ENCODE assay signal across 8 mouse cellular contexts in genomic region chrX:74428826-74429276, GRCm38 (mm10). TPM values are rescaled to one million over a fixed set of nuclear protein-coding genes. Genes with fewer than 3 reads are reported as not detected.
DNase-seq lines count a peak whose midpoint lies in the region; ATAC-seq and TF ChIP-seq lines count a peak whose summit lies in the region.

G6pdx (minus strand) TSS chrX:74429194.

- DNase-seq in G1E (ENCODE audit: low spot score): peak; percentile 70
- DNase-seq in cerebellum, adult 18-20 months: peak; percentile 87 to 88
- peak; percentile 91 for DNase-seq in forebrain, postnatal 0 days
- peak; percentile 87 for DNase-seq in heart, postnatal 4 days
- peak; percentile 80 for DNase-seq in layer of hippocampus, adult 8-10 months (ENCODE audit: low spot score in 2 of 2)
- DNase-seq in ovary, adult 18-20 months (ENCODE audit: low spot score): peak; percentile 83
- DNase-seq in thymus, postnatal 0 days (ENCODE audit: low spot score): peak; percentile 89

- H3K27ac ChIP-seq in forebrain, postnatal 0 days (ENCODE audit: low read depth, low read length): peak within 1 kb of the TSS; percentile 82
- peak within 1 kb of the TSS; percentile 94 for H3K27ac ChIP-seq in lung, embryonic 15.5 days

- no peaks in the 10 kb centered on the region for H3K9me3 ChIP-seq in G1E (replicated peaks)
- no peaks in the 10 kb centered on the region for H3K9me3 ChIP-seq in forebrain, postnatal 0 days (ENCODE audit: low read length)
- H3K9me3 ChIP-seq in lung, embryonic 15.5 days: no peaks in the 10 kb centered on the region

- peaks cover 57% of the 10 kb centered on the region for H3K36me3 ChIP-seq in G1E (replicated peaks)
- no peaks in the 10 kb centered on the region; the same call in 1 of the 2 replicates for H3K36me3 ChIP-seq in forebrain, postnatal 0 days (ENCODE audit: insufficient read depth)
- 0 out of 2 replicates have a peak, but pooled peaks cover 3% of the 10 kb centered on the region for H3K36me3 ChIP-seq in lung, embryonic 15.5 days

- 32% methylated on average over 25 of the region's 25 CpGs for WGBS in forebrain, postnatal 0 days
- WGBS in lung, embryonic 15.5 days: 19% methylated on average over 25 of the region's 25 CpGs

- H3K4me1 ChIP-seq in G1E (ENCODE audit: insufficient read depth, low read depth, low read length): peaks cover 45% of the 10 kb centered on the region
- H3K4me1 ChIP-seq in forebrain, postnatal 0 days (ENCODE audit: insufficient read depth): no peaks in the 10 kb centered on the region
- no peaks in the 10 kb centered on the region for H3K4me1 ChIP-seq in lung, embryonic 15.5 days

- no peaks in the 10 kb centered on the region for H3K27me3 ChIP-seq in G1E (ENCODE audit: insufficient read depth, low read length)
- H3K27me3 ChIP-seq in forebrain, postnatal 0 days (ENCODE audit: insufficient read depth, low read length): no peaks in the 10 kb centered on the region
- no peaks in the 10 kb centered on the region for H3K27me3 ChIP-seq in lung, embryonic 15.5 days

- ATAC-seq in G1E (ENCODE audit: extremely low read depth, insufficient number of reproducible peaks, low FRiP score, poor library complexity, severe bottlenecking): peak; percentile 73
- ATAC-seq in forebrain, postnatal 0 days: peak; percentile 85
- ATAC-seq in lung, embryonic 15.5 days (ENCODE audit: borderline replicate concordance, extremely low read depth, low FRiP score, low TSS enrichment): peak; percentile 85

- peak within 1 kb of the TSS; percentile 74 for H3K4me3 ChIP-seq in G1E (ENCODE audit: low read depth, low read length)
- H3K4me3 ChIP-seq in forebrain, postnatal 0 days (ENCODE audit: low read depth, low read length): peak within 1 kb of the TSS; percentile 52
- peak within 1 kb of the TSS; percentile 60 for H3K4me3 ChIP-seq in lung, embryonic 15.5 days

- H3K9ac ChIP-seq in forebrain, postnatal 0 days: peak within 1 kb of the TSS; percentile 60
- H3K9ac ChIP-seq in lung, embryonic 15.5 days: peak within 1 kb of the TSS; percentile 53

- no peak for TF ChIP-seq CTCF in G1E (IDR thresholded peaks at IDR 0.05; ENCODE audit: low read depth, low read length)
- peak; percentile 33 for TF ChIP-seq CTCF in forebrain, postnatal 0 days (IDR thresholded peaks at IDR 0.05; ENCODE audit: low read depth)

- peak within 1 kb of the TSS; percentile 53 for H3K4me2 ChIP-seq in forebrain, postnatal 0 days (ENCODE audit: low read depth)
- peak within 1 kb of the TSS; percentile 66 for H3K4me2 ChIP-seq in lung, embryonic 15.5 days

RNA-seq across cellular contexts. Expression of gene G6pdx, which starts in this region (rescaled TPM):
- total RNA-seq in G1E (2014; fragmentation: Nextera tagmentation): 61.5 and 65.0 TPM in 2 replicates
- 40.2 and 40.7 TPM in 2 replicates for total RNA-seq in G1E (2017)
- polyA plus RNA-seq in G1E (2012): 6.8 and 13.7 TPM in 2 replicates
- total RNA-seq in forebrain, postnatal 0 days (2014; rRNA removed): 47.6 and 50.5 TPM in 2 replicates
- 45.1 and 48.8 TPM in 2 replicates for polyA plus RNA-seq in forebrain, postnatal 0 days (2015; fragmentation: Nextera tagmentation; extraction: Ambion mirVana)
- total RNA-seq in heart, postnatal 4 days (2021): 1 to 10 TPM; 9.1 to 10.0 TPM
- total RNA-seq in layer of hippocampus, adult 8-10 months (2022): 10 to 100 TPM; 28.2 to 36.7 (median 30.9) TPM
- polyA plus RNA-seq in lung, embryonic 15.5 days (2015; fragmentation: Nextera tagmentation; extraction: Ambion mirVana): 46.8 and 51.5 TPM in 2 replicates
- polyA plus RNA-seq in thymus, postnatal 0 days (2015; fragmentation: Nextera tagmentation; extraction: Ambion mirVana): 38.7 and 43.8 TPM in 2 replicates

Comparison
In these comparisons a context has a peak if more than half of its experiments do, and no peak if none do; other contexts are left out.
1. Peak in every context shown above with its lines: DNase-seq, ATAC-seq, H3K4me3 ChIP-seq and H3K27ac ChIP-seq.